13 mouse cellular contexts compared by ENCODE assay signal in the genomic region with DNA sequence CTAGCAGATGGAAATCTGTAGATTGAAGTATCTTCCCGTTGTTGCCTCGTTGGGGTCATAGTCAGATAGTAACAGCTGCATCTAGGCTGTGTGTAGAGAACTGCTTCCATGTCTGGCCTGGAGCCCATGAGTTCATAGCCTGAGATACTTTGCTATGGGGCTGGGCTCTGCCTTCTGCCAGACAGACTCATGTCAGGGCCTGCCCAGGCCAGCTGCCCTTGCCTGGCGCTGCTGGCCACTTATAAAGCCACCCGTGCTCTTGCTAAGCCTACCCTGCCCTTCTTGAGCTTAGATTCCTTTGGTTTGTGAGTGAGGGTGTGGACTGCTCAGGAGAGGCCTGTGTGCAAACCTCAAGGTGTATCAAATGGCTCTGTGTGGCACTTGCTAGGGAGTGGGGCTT.
DNase-seq lines count a peak whose midpoint lies in the region; ATAC-seq and TF ChIP-seq lines count a peak whose summit lies in the region.
"Had no signal": no experiment of that assay in that cellular context is flagged by ENCODE, and none has a peak within 500 bp of the region (broad histone marks: within the 10 kb centered on the region; RNA-seq: fewer than 3 reads in every experiment).

No protein-coding gene starts in this region.

- peaks cover 6% of the 10 kb centered on the region for H3K4me1 ChIP-seq in heart, adult 2 months (ENCODE audit: control insufficient read depth, insufficient read depth, low read length)
- H3K4me1 ChIP-seq in liver, adult 2 months (ENCODE audit: control insufficient read depth, insufficient read depth, low read length): no peaks in the 10 kb centered on the region
- H3K4me1 ChIP-seq in lung, embryonic 14.5 days (ENCODE audit: insufficient read depth): peaks cover 34% of the 10 kb centered on the region
- peaks cover 30% of the 10 kb centered on the region for H3K4me1 ChIP-seq in stomach, embryonic 16.5 days (ENCODE audit: control insufficient read depth, insufficient read depth, low read length)

- DNase-seq in heart, adult 2 months: peak; percentile 30 to 43
- DNase-seq in heart, adult 11 months: no peak
- peak; percentile 10 for DNase-seq in liver, adult 2 months (ENCODE audit: extremely low read depth, low read depth, low spot score)
- no peak for DNase-seq in liver
- peak; percentile 83 for DNase-seq in lung, embryonic 14.5 days
- no peak for DNase-seq in layer of hippocampus, postnatal 14 days (ENCODE audit: low spot score in 2 of 2)
- no peak for DNase-seq in left cerebral cortex, adult 11 months (ENCODE audit: low spot score)
- DNase-seq: cerebellum, adult 11-12 months; kidney, postnatal 25 days; liver, postnatal 0 days had no signal

- no peak for TF ChIP-seq EP300 in heart, adult 2 months (IDR thresholded peaks at IDR 0.05; ENCODE audit: insufficient read depth, low read depth, low read length)

- intact Hi-C loops in heart, adult 2 months (cut with DNase I): no loop called here

- no peak for TF ChIP-seq CTCF in heart, adult 2 months (IDR thresholded peaks at IDR 0.05)
- TF ChIP-seq CTCF in liver, adult 2 months (IDR thresholded peaks at IDR 0.05; ENCODE audit: low read depth, low read length): no peak
- TF ChIP-seq CTCF in lung, embryonic 14.5 days (IDR thresholded peaks at IDR 0.05; ENCODE audit: low read depth): no peak

- no peak for TF ChIP-seq POLR2A in heart, adult 2 months (IDR thresholded peaks at IDR 0.05; ENCODE audit: insufficient read depth, low read depth, low read length)
- TF ChIP-seq POLR2A in liver, adult 2 months (IDR thresholded peaks at IDR 0.05; ENCODE audit: extremely low read depth, insufficient read depth, low read length): no peak

- H3K9me3 ChIP-seq in lung, embryonic 14.5 days (ENCODE audit: low read depth, low read length): no peaks in the 10 kb centered on the region
- no peaks in the 10 kb centered on the region for H3K9me3 ChIP-seq in stomach, embryonic 16.5 days (replicated peaks; ENCODE audit: control insufficient read depth, low read length)
- H3K9me3 ChIP-seq: forebrain, embryonic 12.5 days had no signal

- H3K27me3 ChIP-seq in heart, adult 2 months (ENCODE audit: control insufficient read depth, insufficient read depth, low read length): no peaks in the 10 kb centered on the region
- no peaks in the 10 kb centered on the region for H3K27me3 ChIP-seq in liver, adult 2 months (ENCODE audit: control insufficient read depth, insufficient read depth, low read length)
- no peaks in the 10 kb centered on the region for H3K27me3 ChIP-seq in lung, embryonic 14.5 days (ENCODE audit: insufficient read depth, low read length)
- no peaks in the 10 kb centered on the region for H3K27me3 ChIP-seq in stomach, embryonic 16.5 days (ENCODE audit: control insufficient read depth, insufficient read depth, low read length)
- H3K27me3 ChIP-seq: forebrain, embryonic 12.5 days had no signal

- H3K36me3 ChIP-seq in heart, adult 2 months (ENCODE audit: control insufficient read depth, insufficient read depth, low read length): peaks cover 2% of the 10 kb centered on the region; the same call in 1 of the 2 replicates
- H3K36me3 ChIP-seq in liver, adult 2 months (ENCODE audit: control insufficient read depth, insufficient read depth, low read length): no peaks in the 10 kb centered on the region
- H3K36me3 ChIP-seq in lung, embryonic 14.5 days (ENCODE audit: insufficient read depth): peaks cover 5% of the 10 kb centered on the region; the same call in 1 of the 2 replicates
- no peaks in the 10 kb centered on the region for H3K36me3 ChIP-seq in stomach, embryonic 16.5 days (ENCODE audit: control insufficient read depth, insufficient read depth, low read length)
- H3K36me3 ChIP-seq: forebrain, embryonic 12.5 days had no signal

- no peak overlapping the region for H3K9ac ChIP-seq in heart, adult 2 months (ENCODE audit: low read depth, low read length)
- no peak overlapping the region for H3K9ac ChIP-seq in liver, adult 2 months (ENCODE audit: low read depth, low read length)
- no peak overlapping the region for H3K9ac ChIP-seq in lung, embryonic 14.5 days
- no peak overlapping the region for H3K9ac ChIP-seq in stomach, embryonic 16.5 days (ENCODE audit: low read length)
- H3K9ac ChIP-seq: forebrain, embryonic 12.5 days; liver, postnatal 0 days had no signal

- no peaks in the 10 kb centered on the region for H3K79me2 ChIP-seq in heart, adult 2 months (replicated peaks; ENCODE audit: control insufficient read depth, insufficient read depth, low read length)
- no peaks in the 10 kb centered on the region for H3K79me2 ChIP-seq in liver, adult 2 months (ENCODE audit: control insufficient read depth, insufficient read depth, low read length)

- no peak overlapping the region for H3K27ac ChIP-seq in heart, adult 2 months
- H3K27ac ChIP-seq in liver, adult 2 months (replicated peaks; ENCODE audit: insufficient read depth, low read depth, low read length): no peak overlapping the region
- H3K27ac ChIP-seq in lung, embryonic 14.5 days (ENCODE audit: low read depth): peak overlapping the region; percentile 86
- H3K27ac ChIP-seq in stomach, embryonic 16.5 days (ENCODE audit: low read length): peak overlapping the region; percentile 81
- H3K27ac ChIP-seq: forebrain, embryonic 12.5 days had no signal

- 50% methylated on average over 4 of the region's 4 CpGs for whole genome bisulfite sequencing in heart, adult 2 months
- 85% methylated on average over 4 of the region's 4 CpGs for WGBS in liver, adult 2 months
- 57% methylated on average over 4 of the region's 4 CpGs for WGBS in lung, embryonic 14.5 days
- WGBS in stomach, embryonic 16.5 days: 55% methylated on average over 4 of the region's 4 CpGs

- H3K4me3 ChIP-seq in heart, adult 2 months: no peak overlapping the region
- H3K4me3 ChIP-seq in liver, adult 2 months (ENCODE audit: insufficient read depth, low read depth, low read length): no peak overlapping the region
- no peak overlapping the region for H3K4me3 ChIP-seq in lung, embryonic 14.5 days (ENCODE audit: low read depth, low read length)
- H3K4me3 ChIP-seq in stomach, embryonic 16.5 days (replicated peaks; ENCODE audit: low read length): no peak overlapping the region
- H3K4me3 ChIP-seq: forebrain, embryonic 12.5 days had no signal

- H3K4me2 ChIP-seq in lung, embryonic 14.5 days: no peak overlapping the region
- no peak overlapping the region for H3K4me2 ChIP-seq in stomach, embryonic 16.5 days (ENCODE audit: low read depth, low read length)
- H3K4me2 ChIP-seq: forebrain, embryonic 12.5 days had no signal

- ATAC-seq in lung, embryonic 14.5 days (ENCODE audit: insufficient read depth): peak; percentile 68
- ATAC-seq in stomach, embryonic 16.5 days (ENCODE audit: insufficient read depth, low FRiP score): peak; percentile 71; the same call in 1 of the 2 replicates
- ATAC-seq: liver, postnatal 0 days; midbrain, embryonic 16.5 days had no signal

Comparison
In these comparisons a context has a peak if more than half of its experiments do, and no peak if none do; other contexts are left out.
1. DNase-seq: peak in heart, adult 2 months (2 of 2), liver, adult 2 months (single experiment) and lung, embryonic 14.5 days (single experiment); none in heart, adult 11 months (single experiment), liver (single experiment), layer of hippocampus, postnatal 14 days (0 of 2) and left cerebral cortex, adult 11 months (single experiment).
2. H3K27ac ChIP-seq: peak in lung, embryonic 14.5 days (single experiment) and stomach, embryonic 16.5 days (single experiment); none in heart, adult 2 months (single experiment) and liver, adult 2 months (single experiment).